Mouse (Mus musculus) heart, postnatal 0 days (tissue): ENCODE measurements at regions not wholly inside any gene's neighbourhood (a gene's known extent, or its start where the extent isn't known, plus 50 kb on each side); places are given as distances from the start of the nearest gene placed in this dataset.

Experiments
- CTCF ChIP-seq: IDR thresholded peaks from 2 replicates; pipeline ENCODE4 v1.5.1; 2016; ENCODE audit warnings: antibody characterized with exemption, control low read depth, low read depth
- EP300 ChIP-seq: IDR thresholded peaks from 2 replicates; pipeline ENCODE4 v1.6.1; 2016; ENCODE audit warnings: antibody characterized with exemption, low read depth

DNA sequence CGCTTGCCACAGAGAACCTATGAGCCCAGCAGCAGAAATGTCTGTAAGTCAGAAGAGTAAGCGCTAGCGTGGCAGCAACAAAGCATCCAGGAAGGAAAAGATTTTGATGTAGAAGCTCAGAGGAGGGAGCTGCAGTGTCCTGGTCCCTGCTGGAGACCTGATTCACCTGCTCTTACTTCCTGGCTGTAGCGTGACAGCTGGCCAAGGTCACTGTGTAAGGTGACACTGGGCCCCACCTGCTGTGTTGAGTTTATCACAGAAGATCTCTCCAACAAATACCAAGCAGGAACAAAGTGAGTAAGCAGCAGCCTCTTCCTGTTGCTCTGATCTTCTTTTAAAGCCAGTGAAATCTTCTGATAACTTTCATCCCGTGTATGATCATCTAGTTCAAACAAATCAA, 86.4 kb downstream of the Zfp169 start:
- TF ChIP-seq CTCF (no peak), EP300 (no peak)
